Mouse (Mus musculus) liver, embryonic 13.5 days (tissue): ENCODE measurements around the gene Afg1l. TPM values are rescaled to one million over a fixed set of nuclear protein-coding genes. Genes with fewer than 3 reads are reported as not detected.

ENCODE experiments used
- ATAC-seq: fragments of 200-750 bp; cut with Nextera tagmentation; 2 replicates; pipeline ENCODE4 v1.8.0; 2017; ENCODE audit warnings: low read depth, mild to moderate bottlenecking, moderate number of reproducible peaks, moderate library complexity
- DNase-seq: peaks from one replicate; pipeline ENCODE4 v3.0.0; 2022
- H3K27ac ChIP-seq: fragments of 300-500 bp; sonication (generic); 2 replicates; pipeline ENCODE4 v1.5.1; 2015; ENCODE audit warnings: moderate library complexity, mild to moderate bottlenecking, inconsistent platforms
- H3K27me3 ChIP-seq: fragments of 300-500 bp; sonication (generic); 2 replicates; pipeline ENCODE4 v1.6.1; 2015; ENCODE audit warnings: mild to moderate bottlenecking, inconsistent platforms
- H3K36me3 ChIP-seq: fragments of 300-500 bp; sonication (generic); 2 replicates; pipeline ENCODE4 v1.6.1; 2015; ENCODE audit warnings: mild to moderate bottlenecking, inconsistent platforms
- H3K4me1 ChIP-seq: fragments of 300-500 bp; sonication (generic); replicated peaks from 2 replicates; pipeline ENCODE4 v1.6.1; 2015; ENCODE audit warnings: inconsistent platforms
- H3K4me2 ChIP-seq: fragments of 300-500 bp; sonication (generic); 2 replicates; pipeline ENCODE4 v1.6.1; 2015; ENCODE audit warnings: inconsistent platforms, mild to moderate bottlenecking, moderate library complexity
- H3K4me3 ChIP-seq: fragments of 300-500 bp; sonication (generic); replicated peaks from 2 replicates; pipeline ENCODE4 v1.5.1; 2015; ENCODE audit warnings: mild to moderate bottlenecking, inconsistent platforms
- H3K9ac ChIP-seq: fragments of 300-500 bp; sonication (generic); 2 replicates; pipeline ENCODE4 v1.6.1; 2015; ENCODE audit warnings: mild to moderate bottlenecking, inconsistent platforms
- H3K9me3 ChIP-seq: fragments of 300-500 bp; sonication (generic); replicated peaks from 2 replicates; pipeline ENCODE4 v1.6.1; 2016; ENCODE audit warnings: inconsistent platforms
- WGBS: fragments of 180-500 bp; shearing (Covaris S2); methylation state at CpG from one replicate; pipeline ENCODE4 v1.1.7; 2015; ENCODE audit not compliant: insufficient replicate concordance; 5-methylcytosine and 5-hydroxymethylcytosine counted together
- polyA plus RNA-seq: library from polyadenylated mRNA; unstranded; fragments of >200 nt; fragmentation: Nextera tagmentation; extraction: Ambion mirVana; gene quantifications from 2 replicates; pipeline ENCODE4 v1.2.1, GENCODE M21; 2015

The Afg1l gene
- polyA plus RNA-seq, 1 experiment from 2014 or later: 2.4 TPM

- H3K27me3 ChIP-seq: no peaks in the 10 kb centered on the region
- no peaks in the 10 kb centered on the region for H3K9me3 ChIP-seq
- ATAC-seq (peak; percentile 60), DNase-seq (peak; percentile 79)
- peak overlapping the region; percentile 97 for H3K27ac ChIP-seq
- peak overlapping the region; percentile 100 for H3K4me2 ChIP-seq
- H3K4me1 ChIP-seq: peaks cover 66% of the 10 kb centered on the region
- peaks cover 57% of the 10 kb centered on the region for H3K36me3 ChIP-seq
- H3K9ac ChIP-seq: peak overlapping the region; percentile 99
- WGBS: 2% methylated on average over 21 of the region's 21 CpGs
- peak overlapping the region; percentile 98 for H3K4me3 ChIP-seq
Measured at GRCm38 (mm10) chr10:42273760-42274691, 204.3 kb downstream of the Afg1l start.

GRCm38 (mm10) chr10:42273403-42273759 lies 205.0 kb downstream of the Afg1l start:
- Histone ChIP-seq H3K27ac (peak overlapping the region; percentile 97), H3K4me3 (peak overlapping the region; percentile 98), H3K9me3 (no peaks in the 10 kb centered on the region), H3K27me3 (no peaks in the 10 kb centered on the region), H3K9ac (peak overlapping the region; percentile 99), H3K4me2 (peak overlapping the region; percentile 100), H3K4me1 (peaks cover 67% of the 10 kb centered on the region), H3K36me3 (peaks cover 64% of the 10 kb centered on the region)
- DNase-seq (no peak), ATAC-seq (no peak)
- WGBS: 11% methylated on average over 6 of the region's 6 CpGs

DNA sequence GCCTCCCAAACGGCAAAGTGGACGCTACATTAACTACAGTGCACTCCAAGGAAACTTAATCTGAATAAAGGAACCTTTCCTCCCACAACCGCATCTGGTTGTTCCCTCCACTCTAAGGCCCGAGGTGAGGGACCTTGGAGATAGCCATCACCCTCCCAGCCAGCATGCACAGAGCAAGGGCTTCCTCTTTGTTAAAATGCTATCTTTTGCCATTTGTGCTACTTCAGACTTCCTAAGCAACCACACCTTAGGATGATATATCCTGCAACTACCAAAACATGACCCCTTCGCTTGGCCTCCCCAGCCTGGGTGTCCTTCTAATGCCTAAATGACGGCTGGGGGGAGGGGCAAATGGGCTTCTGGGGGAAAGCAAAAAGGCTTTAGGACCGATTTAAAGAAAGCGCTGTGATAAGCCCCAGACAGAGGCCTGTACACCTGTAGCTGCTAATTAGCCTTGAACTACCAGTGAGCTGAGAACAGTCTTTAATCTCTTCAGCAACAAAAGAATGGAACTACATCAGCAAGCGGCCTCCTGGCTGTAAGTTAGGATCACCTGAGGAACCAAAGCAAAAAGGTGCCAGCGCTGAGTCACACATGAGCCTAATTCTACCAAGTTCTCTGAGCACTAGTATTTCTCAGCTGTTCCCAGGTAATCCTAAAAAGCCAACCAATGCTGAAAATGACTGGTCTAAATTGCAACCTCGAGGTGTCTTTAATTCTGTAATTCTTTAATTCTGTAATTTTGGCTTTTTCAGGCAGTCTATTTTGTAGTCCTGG lies 206.7 kb downstream of the Afg1l start:
- peaks cover 81% of the 10 kb centered on the region for H3K4me1 ChIP-seq
- H3K9ac ChIP-seq: peak overlapping the region; percentile 99
- WGBS: 27% methylated on average over 11 of the region's 11 CpGs
- H3K36me3 ChIP-seq: peaks cover 81% of the 10 kb centered on the region
- peaks cover 8% of the 10 kb centered on the region for H3K9me3 ChIP-seq
- H3K4me2 ChIP-seq: peak overlapping the region; percentile 100
- ATAC-seq (no peak), DNase-seq (no peak)
- H3K27me3 ChIP-seq: no peaks in the 10 kb centered on the region
- peak overlapping the region; percentile 97 for H3K27ac ChIP-seq
- peak overlapping the region; percentile 98 for H3K4me3 ChIP-seq

DNA sequence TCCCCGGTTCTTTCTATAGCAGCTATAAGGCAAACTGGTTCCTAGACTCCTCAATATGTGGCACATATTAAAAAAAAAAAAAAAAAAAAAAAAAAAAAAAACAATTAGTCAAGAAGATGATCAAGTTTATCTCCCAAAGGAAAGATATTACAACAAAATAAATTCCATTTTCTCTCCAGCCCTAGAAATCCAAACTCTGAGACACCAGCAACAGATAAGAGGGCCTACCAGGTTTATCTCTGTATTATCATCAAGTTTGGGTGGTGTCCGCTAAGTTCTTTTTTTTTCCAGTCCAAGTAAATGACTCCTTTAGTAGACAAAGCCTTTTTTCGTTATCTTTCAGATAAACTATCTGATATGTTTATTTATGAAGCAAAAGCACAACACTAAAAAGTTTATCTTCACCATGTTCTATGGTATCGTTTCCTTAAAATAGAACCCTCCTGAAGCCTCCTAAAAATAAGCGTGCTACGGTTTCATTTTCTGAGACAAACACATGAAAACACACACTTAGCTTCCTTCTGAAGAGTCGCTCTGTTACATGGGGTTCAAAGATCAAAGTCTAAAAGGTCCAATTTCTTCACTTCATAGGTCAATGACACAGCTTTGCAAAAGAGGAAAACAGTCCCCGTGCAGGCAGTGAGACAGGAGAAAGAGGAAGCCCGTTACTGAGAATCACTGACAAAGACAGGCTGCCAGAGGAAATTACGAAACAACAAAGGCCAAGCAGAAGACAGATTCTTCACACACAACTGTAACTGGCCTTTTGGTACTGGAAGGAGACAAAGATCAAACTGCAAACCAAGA lies 207.9 kb downstream of the Afg1l start:
- Histone ChIP-seq H3K36me3 (peaks cover 93% of the 10 kb centered on the region), H3K9ac (peak overlapping the region; percentile 99), H3K4me1 (peaks cover 93% of the 10 kb centered on the region), H3K27ac (peak overlapping the region; percentile 97), H3K4me3 (peak overlapping the region; percentile 98), H3K4me2 (peak overlapping the region; percentile 100), H3K27me3 (no peaks in the 10 kb centered on the region), H3K9me3 (peaks cover 12% of the 10 kb centered on the region)
- DNase-seq (no peak), ATAC-seq (no peak)
- WGBS: 20% methylated on average over 10 of the region's 10 CpGs

DNA sequence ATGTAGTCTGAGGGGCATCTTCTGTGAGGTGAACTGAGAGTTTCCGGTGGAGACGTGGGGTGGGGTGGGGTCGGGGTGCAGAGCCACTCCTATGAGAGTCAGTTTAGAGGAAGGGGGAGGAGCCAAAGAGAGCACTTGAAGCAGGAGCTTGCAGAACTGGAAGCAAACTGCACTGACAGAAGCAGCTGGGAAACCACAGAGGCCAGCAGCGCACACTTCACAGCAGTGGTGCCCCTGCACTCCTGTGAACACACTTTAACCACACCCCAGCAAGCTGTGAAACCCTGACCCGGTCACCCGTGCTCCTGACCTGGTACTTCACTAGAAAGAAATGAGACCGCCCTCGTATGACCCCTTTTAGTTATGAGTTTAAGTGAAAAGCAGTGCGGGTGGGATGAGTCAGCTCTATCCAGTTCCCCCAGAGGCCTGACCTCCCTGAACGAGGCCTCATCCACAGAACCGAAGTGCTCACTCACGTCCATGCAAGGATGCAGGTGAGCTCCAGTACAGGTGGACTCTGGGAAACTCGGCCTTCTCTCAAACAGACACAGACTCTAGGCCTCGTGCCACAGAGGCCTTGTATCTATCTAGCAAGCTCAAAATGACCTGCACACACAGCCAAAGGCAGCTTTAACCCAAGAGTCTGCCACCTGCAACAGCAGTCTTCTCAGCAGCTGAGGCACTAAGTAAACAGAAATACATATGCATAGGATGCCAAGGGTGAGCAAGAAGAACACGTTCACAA lies 208.9 kb downstream of the Afg1l start:
- H3K27ac ChIP-seq: peak overlapping the region; percentile 97
- H3K4me2 ChIP-seq: peak overlapping the region; percentile 100
- peaks cover 12% of the 10 kb centered on the region for H3K9me3 ChIP-seq
- H3K27me3 ChIP-seq: no peaks in the 10 kb centered on the region
- H3K9ac ChIP-seq: peak overlapping the region; percentile 99
- H3K4me3 ChIP-seq: peak overlapping the region; percentile 98
- peaks cover 97% of the 10 kb centered on the region for H3K4me1 ChIP-seq
- H3K36me3 ChIP-seq: peaks cover 91% of the 10 kb centered on the region
- 28% methylated on average over 15 of the region's 15 CpGs for WGBS
- DNase-seq: no peak
- peak; percentile 6; the same call in 1 of the 2 replicates for ATAC-seq

DNA sequence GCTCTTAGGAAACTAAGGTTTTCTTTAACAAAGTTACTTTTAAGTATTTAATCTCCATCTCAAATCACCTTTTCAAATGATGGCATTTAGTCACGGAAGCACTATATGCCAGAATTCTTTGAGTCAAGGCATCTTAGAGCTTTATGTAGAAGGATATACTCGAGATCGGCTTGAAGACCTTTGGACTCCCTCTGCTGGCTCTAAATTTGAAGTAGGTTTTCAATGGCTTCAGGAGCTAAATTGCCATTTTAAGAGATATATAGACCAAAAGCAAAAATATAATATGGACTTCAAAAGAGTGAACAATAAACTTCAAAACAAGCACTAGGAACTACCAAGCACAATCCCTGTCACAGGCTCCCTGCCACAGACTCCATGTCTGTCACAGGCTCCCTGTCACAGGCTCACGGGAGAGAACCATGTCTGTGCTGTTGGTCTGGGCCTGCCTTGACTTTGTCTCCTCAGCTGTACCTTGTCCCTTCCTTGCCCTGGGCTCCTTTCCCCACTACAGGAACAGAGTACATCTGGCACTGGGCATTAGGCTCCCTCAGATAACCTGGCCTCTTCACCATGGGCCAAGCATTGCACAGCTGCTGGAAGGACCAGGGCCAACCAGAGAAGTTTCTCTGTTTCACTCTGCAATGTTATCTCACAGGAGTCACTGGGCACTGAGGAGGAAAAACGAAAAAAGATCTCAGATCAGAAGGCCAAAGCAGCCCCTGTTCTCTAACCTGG lies 210.4 kb downstream of the Afg1l start:
- H3K36me3 ChIP-seq: peaks cover 93% of the 10 kb centered on the region
- peak overlapping the region; percentile 100 for H3K4me2 ChIP-seq
- no peaks in the 10 kb centered on the region for H3K27me3 ChIP-seq
- DNase-seq: no peak
- H3K9me3 ChIP-seq: peaks cover 12% of the 10 kb centered on the region
- WGBS: 83% methylated on average over 5 of the region's 5 CpGs
- no peak for ATAC-seq
- peak overlapping the region; percentile 99 for H3K9ac ChIP-seq
- H3K27ac ChIP-seq: peak overlapping the region; percentile 97
- H3K4me1 ChIP-seq: peaks cover 98% of the 10 kb centered on the region
- H3K4me3 ChIP-seq: peak overlapping the region; percentile 98

- H3K27ac ChIP-seq: peak overlapping the region; percentile 97
- peak overlapping the region; percentile 77 for H3K9ac ChIP-seq
- peaks cover 12% of the 10 kb centered on the region for H3K9me3 ChIP-seq
- no peaks in the 10 kb centered on the region for H3K27me3 ChIP-seq
- H3K4me3 ChIP-seq: peak overlapping the region; percentile 34
- ATAC-seq (peak; percentile 89), DNase-seq (peak; percentile 89)
- H3K36me3 ChIP-seq: peaks cover 95% of the 10 kb centered on the region
- WGBS: 25% methylated on average over 11 of the region's 11 CpGs
- H3K4me1 ChIP-seq: peaks cover 98% of the 10 kb centered on the region
- H3K4me2 ChIP-seq: peak overlapping the region; percentile 64
Measured at GRCm38 (mm10) chr10:42265021-42265689, 213.2 kb downstream of the Afg1l start.

GRCm38 (mm10) chr10:42264195-42264594 lies 214.2 kb downstream of the Afg1l start:
- H3K9ac ChIP-seq: peak overlapping the region; percentile 77
- H3K4me3 ChIP-seq: peak overlapping the region; percentile 34; the same call in 1 of the 2 replicates
- peaks cover 12% of the 10 kb centered on the region for H3K9me3 ChIP-seq
- peak overlapping the region; percentile 64 for H3K4me2 ChIP-seq
- peaks cover 98% of the 10 kb centered on the region for H3K4me1 ChIP-seq
- ATAC-seq (no peak), DNase-seq (no peak)
- H3K27me3 ChIP-seq: no peaks in the 10 kb centered on the region
- WGBS: 72% methylated on average over 5 of the region's 5 CpGs
- peaks cover 96% of the 10 kb centered on the region for H3K36me3 ChIP-seq
- peak overlapping the region; percentile 97 for H3K27ac ChIP-seq

DNA sequence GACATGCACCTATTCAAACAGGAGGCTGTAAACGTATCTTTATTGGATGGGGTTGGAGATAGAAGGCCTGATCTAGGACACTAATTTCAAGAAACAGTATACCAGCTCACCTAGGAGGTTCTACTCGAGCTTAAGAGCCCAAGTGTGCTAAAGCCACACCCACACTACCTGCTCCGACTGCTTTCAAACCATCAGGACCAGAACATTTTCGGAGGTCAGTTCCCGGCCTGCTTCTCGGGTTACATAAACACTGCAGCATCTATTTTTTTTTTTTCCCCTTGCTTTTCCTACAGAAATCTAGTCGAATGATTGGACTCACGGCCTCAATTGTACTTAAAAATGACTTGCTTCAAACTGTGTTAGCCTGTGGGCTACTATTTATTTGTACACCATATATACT lies 214.7 kb downstream of the Afg1l start:
- peak overlapping the region; percentile 77 for H3K9ac ChIP-seq
- H3K4me1 ChIP-seq: peaks cover 98% of the 10 kb centered on the region
- H3K36me3 ChIP-seq: peaks cover 96% of the 10 kb centered on the region
- peak overlapping the region; percentile 97 for H3K27ac ChIP-seq
- no peak overlapping the region for H3K4me3 ChIP-seq
- peaks cover 12% of the 10 kb centered on the region for H3K9me3 ChIP-seq
- H3K4me2 ChIP-seq: peak overlapping the region; percentile 64
- no peak for ATAC-seq
- no peaks in the 10 kb centered on the region for H3K27me3 ChIP-seq
- WGBS: 79% methylated on average over 8 of the region's 8 CpGs
- DNase-seq: no peak
